Mouse (Mus musculus) embryonic facial prominence, embryonic 12.5 days (tissue): Measurements from ENCODE around the gene Sdk2. TPM values are rescaled to one million over a fixed set of nuclear protein-coding genes. Genes with fewer than 3 reads are reported as not detected.
A peak's percentile ranks its signal among the peaks of the same experiment; 100 is the strongest.

Experiments
- ATAC-seq: fragments of 200-750 bp; cut with Nextera tagmentation; 2 replicates; pipeline ENCODE4 v1.8.0; 2017; ENCODE audit not compliant: insufficient number of reproducible peaks, insufficient read depth, low FRiP score, low TSS enrichment
- H3K27ac ChIP-seq: fragments of 300-500 bp; sonication (generic); 2 replicates; pipeline ENCODE4 v1.5.1; 2016; ENCODE audit warnings: mild to moderate bottlenecking
- H3K27me3 ChIP-seq: fragments of 300-500 bp; sonication (generic); 2 replicates; pipeline ENCODE4 v1.6.1; 2016; ENCODE audit warnings: mild to moderate bottlenecking, moderate library complexity
- H3K36me3 ChIP-seq: fragments of 300-500 bp; sonication (generic); 2 replicates; pipeline ENCODE4 v1.6.1; 2016; ENCODE audit warnings: mild to moderate bottlenecking
- H3K4me1 ChIP-seq: fragments of 300-500 bp; sonication (generic); 2 replicates; pipeline ENCODE4 v1.6.1; 2016
- H3K4me2 ChIP-seq: fragments of 300-500 bp; sonication (generic); replicated peaks from 2 replicates; pipeline ENCODE4 v1.6.1; 2016; ENCODE audit warnings: mild to moderate bottlenecking, moderate library complexity
- H3K4me3 ChIP-seq: fragments of 300-500 bp; sonication (generic); 2 replicates; pipeline ENCODE4 v1.5.1; 2016; ENCODE audit warnings: mild to moderate bottlenecking
- H3K9ac ChIP-seq: fragments of 300-500 bp; sonication (generic); 2 replicates; pipeline ENCODE4 v1.6.1; 2016; ENCODE audit warnings: mild to moderate bottlenecking, moderate library complexity
- H3K9me3 ChIP-seq: fragments of 300-500 bp; sonication (generic); 2 replicates; pipeline ENCODE4 v1.6.1; 2016; ENCODE audit warnings: mild to moderate bottlenecking, moderate library complexity
- WGBS: fragments of 180-500 bp; shearing (Covaris S2); methylation state at CpG from one replicate; pipeline ENCODE4 v1.1.7; 2016; 5-methylcytosine and 5-hydroxymethylcytosine counted together
- polyA plus RNA-seq: library from polyadenylated mRNA; unstranded; fragments of >200 nt; fragmentation: Nextera tagmentation; extraction: Ambion mirVana; gene quantifications from 2 replicates; pipeline ENCODE4 v1.2.1, GENCODE M21; 2016

Gene Sdk2
- polyA plus RNA-seq, 1 experiment from 2014 or later: 3.8 TPM

- H3K4me2 ChIP-seq: peak overlapping the region; percentile 53
- H3K9me3 ChIP-seq: no peaks in the 10 kb centered on the region
- peak overlapping the region; percentile 99 for H3K27ac ChIP-seq
- peak overlapping the region; percentile 20 for H3K4me3 ChIP-seq
- peak overlapping the region; percentile 51 for H3K9ac ChIP-seq
- WGBS: under 1% methylated on average over 19 of the region's 19 CpGs
- peaks cover 57% of the 10 kb centered on the region for H3K4me1 ChIP-seq
- H3K36me3 ChIP-seq: no peaks in the 10 kb centered on the region
- ATAC-seq: peak; percentile 88
- H3K27me3 ChIP-seq: no peaks in the 10 kb centered on the region
Observed at GRCm38 (mm10) chr11:113785406-113786171, 281.3 kb downstream of the Sdk2 start.

- 19% methylated on average over 2 of the region's 2 CpGs for WGBS
- H3K4me3 ChIP-seq: 0 out of 2 replicates have a peak overlapping the region, but pooled peaks have one; percentile 20
- H3K4me2 ChIP-seq: peak overlapping the region; percentile 53
Observed at GRCm38 (mm10) chr11:113784656-113785396, 282.0 kb downstream of the Sdk2 start.

GRCm38 (mm10) chr11:113782496-113782895 is 284.4 kb downstream of the Sdk2 start:
- Histone ChIP-seq H3K4me3 (no peak overlapping the region), H3K36me3 (no peaks in the 10 kb centered on the region), H3K4me1 (peaks cover 65% of the 10 kb centered on the region), H3K4me2 (no peak overlapping the region), H3K9me3 (no peaks in the 10 kb centered on the region), H3K9ac (no peak overlapping the region), H3K27ac (peak overlapping the region; percentile 73), H3K27me3 (no peaks in the 10 kb centered on the region)
- 81% methylated on average over 2 of the region's 2 CpGs for WGBS
- no peak for ATAC-seq

More at GRCm38 (mm10) chr11:113784656-113785396, 282.0 kb downstream of the Sdk2 start:
- Histone ChIP-seq H3K9me3 (no peaks in the 10 kb centered on the region), H3K9ac (no peak overlapping the region), H3K27me3 (no peaks in the 10 kb centered on the region), H3K4me1 (peaks cover 58% of the 10 kb centered on the region), H3K27ac (peak overlapping the region; percentile 99), H3K36me3 (no peaks in the 10 kb centered on the region)
- ATAC-seq: 0 out of 2 replicates have a peak, but pooled peaks have one; percentile 36

GRCm38 (mm10) chr11:113782006-113782405 is 284.8 kb downstream of the Sdk2 start:
- no peaks in the 10 kb centered on the region for H3K27me3 ChIP-seq
- H3K4me3 ChIP-seq: no peak overlapping the region
- no peak overlapping the region for H3K9ac ChIP-seq
- no peak for ATAC-seq
- peak overlapping the region; percentile 73 for H3K27ac ChIP-seq
- no peak overlapping the region for H3K4me2 ChIP-seq
- H3K4me1 ChIP-seq: peaks cover 64% of the 10 kb centered on the region
- H3K9me3 ChIP-seq: no peaks in the 10 kb centered on the region
- H3K36me3 ChIP-seq: no peaks in the 10 kb centered on the region
- WGBS: 38% methylated on average over 2 of the region's 2 CpGs

- no peak overlapping the region for H3K27ac ChIP-seq
- ATAC-seq: no peak
- H3K4me3 ChIP-seq: no peak overlapping the region
- WGBS: 16% methylated on average over 6 of the region's 6 CpGs
- H3K4me2 ChIP-seq: no peak overlapping the region
- H3K36me3 ChIP-seq: no peaks in the 10 kb centered on the region
- peaks cover 42% of the 10 kb centered on the region for H3K4me1 ChIP-seq
- no peak overlapping the region for H3K9ac ChIP-seq
- no peaks in the 10 kb centered on the region for H3K9me3 ChIP-seq
- no peaks in the 10 kb centered on the region for H3K27me3 ChIP-seq
Observed at GRCm38 (mm10) chr11:113779680-113780041, 287.2 kb downstream of the Sdk2 start.

- H3K9me3 ChIP-seq: no peaks in the 10 kb centered on the region
- 21% methylated on average over 20 of the region's 20 CpGs for WGBS
- no peak overlapping the region for H3K9ac ChIP-seq
- no peak overlapping the region for H3K27ac ChIP-seq
- peaks cover 38% of the 10 kb centered on the region for H3K4me1 ChIP-seq
- no peak overlapping the region for H3K4me2 ChIP-seq
- H3K4me3 ChIP-seq: no peak overlapping the region
- no peak for ATAC-seq
- no peaks in the 10 kb centered on the region for H3K27me3 ChIP-seq
- no peaks in the 10 kb centered on the region for H3K36me3 ChIP-seq
Observed at GRCm38 (mm10) chr11:113778733-113779679, 287.8 kb downstream of the Sdk2 start.

GRCm38 (mm10) chr11:113777878-113778464 is 288.9 kb downstream of the Sdk2 start:
- H3K9ac ChIP-seq: no peak overlapping the region
- no peak overlapping the region for H3K4me3 ChIP-seq
- peaks cover 38% of the 10 kb centered on the region for H3K4me1 ChIP-seq
- ATAC-seq: no peak
- no peak overlapping the region for H3K27ac ChIP-seq
- H3K27me3 ChIP-seq: no peaks in the 10 kb centered on the region
- 42% methylated on average over 8 of the region's 8 CpGs for WGBS
- H3K36me3 ChIP-seq: no peaks in the 10 kb centered on the region
- H3K4me2 ChIP-seq: no peak overlapping the region
- no peaks in the 10 kb centered on the region for H3K9me3 ChIP-seq

GRCm38 (mm10) chr11:113776851-113777511 is 289.9 kb downstream of the Sdk2 start:
- H3K36me3 ChIP-seq: no peaks in the 10 kb centered on the region

GRCm38 (mm10) chr11:113774773-113775172 is 292.1 kb downstream of the Sdk2 start:
- ATAC-seq: no peak
- H3K27ac ChIP-seq: no peak overlapping the region
- no peak overlapping the region for H3K4me3 ChIP-seq
- no peaks in the 10 kb centered on the region for H3K27me3 ChIP-seq
- WGBS: 96% methylated on average over 3 of the region's 3 CpGs
- no peaks in the 10 kb centered on the region for H3K36me3 ChIP-seq
- no peak overlapping the region for H3K9ac ChIP-seq
- no peak overlapping the region for H3K4me2 ChIP-seq
- H3K9me3 ChIP-seq: no peaks in the 10 kb centered on the region
- peaks cover 28% of the 10 kb centered on the region for H3K4me1 ChIP-seq

More at GRCm38 (mm10) chr11:113776851-113777511, 289.9 kb downstream of the Sdk2 start:
- H3K9me3 ChIP-seq: no peaks in the 10 kb centered on the region
- H3K4me2 ChIP-seq: no peak overlapping the region
- no peak overlapping the region for H3K4me3 ChIP-seq
- WGBS: 58% methylated on average over 14 of the region's 14 CpGs
- ATAC-seq: no peak
- H3K9ac ChIP-seq: no peak overlapping the region
- H3K27ac ChIP-seq: no peak overlapping the region
- H3K4me1 ChIP-seq: peaks cover 32% of the 10 kb centered on the region
- H3K27me3 ChIP-seq: no peaks in the 10 kb centered on the region

- Histone ChIP-seq H3K27ac (no peak overlapping the region), H3K4me2 (no peak overlapping the region), H3K4me3 (no peak overlapping the region), H3K9ac (no peak overlapping the region), H3K27me3 (no peaks in the 10 kb centered on the region), H3K4me1 (peaks cover 19% of the 10 kb centered on the region), H3K9me3 (no peaks in the 10 kb centered on the region), H3K36me3 (no peaks in the 10 kb centered on the region)
- ATAC-seq: no peak
- 82% methylated on average over 5 of the region's 5 CpGs for WGBS
Observed at GRCm38 (mm10) chr11:113773191-113773590, 293.7 kb downstream of the Sdk2 start.
